Mouse (Mus musculus) heart, embryonic 10.5 days (tissue): ENCODE data around the gene Cyp26a1. TPM values are rescaled to one million over a fixed set of nuclear protein-coding genes. Genes with fewer than 3 reads are reported as not detected.

Source experiments
- DNase-seq: peaks from one replicate; pipeline ENCODE4 v3.0.0-alpha.2; 2017; ENCODE audit warnings: low spot score
- H3K27ac ChIP-seq: fragments of 300-500 bp; sonication (generic); 2 replicates; pipeline ENCODE4 v1.5.1; 2016; ENCODE audit warnings: mild to moderate bottlenecking
- H3K27me3 ChIP-seq: fragments of 300-500 bp; sonication (generic); 2 replicates; pipeline ENCODE4 v1.6.1; 2016; ENCODE audit warnings: mild to moderate bottlenecking; ENCODE audit not compliant: poor library complexity, insufficient read depth, severe bottlenecking
- H3K36me3 ChIP-seq: fragments of 300-500 bp; sonication (generic); 2 replicates; pipeline ENCODE4 v1.6.1; 2016; ENCODE audit warnings: mild to moderate bottlenecking, moderate library complexity
- H3K4me1 ChIP-seq: fragments of 300-500 bp; sonication (generic); 2 replicates; pipeline ENCODE4 v1.6.1; 2016; ENCODE audit warnings: mild to moderate bottlenecking
- H3K4me3 ChIP-seq: fragments of 300-500 bp; sonication (generic); 2 replicates; pipeline ENCODE4 v1.5.1; 2016; ENCODE audit warnings: mild to moderate bottlenecking, moderate library complexity
- H3K9me3 ChIP-seq: fragments of 300-500 bp; sonication (generic); 2 replicates; pipeline ENCODE4 v1.6.1; 2016; ENCODE audit warnings: mild to moderate bottlenecking, moderate library complexity
- WGBS: fragments of 180-500 bp; shearing (Covaris S2); methylation state at CpG from one replicate; pipeline ENCODE4 v1.1.7; 2016; 5-methylcytosine and 5-hydroxymethylcytosine counted together
- polyA plus RNA-seq: library from polyadenylated mRNA; unstranded; fragments of >200 nt; fragmentation: Nextera tagmentation; extraction: Ambion mirVana; gene quantifications from 2 replicates; pipeline ENCODE4 v1.2.1, GENCODE M21; 2016

The Cyp26a1 gene
- polyA plus RNA-seq: 2.2 and 3.4 TPM in 2 replicates

DNA sequence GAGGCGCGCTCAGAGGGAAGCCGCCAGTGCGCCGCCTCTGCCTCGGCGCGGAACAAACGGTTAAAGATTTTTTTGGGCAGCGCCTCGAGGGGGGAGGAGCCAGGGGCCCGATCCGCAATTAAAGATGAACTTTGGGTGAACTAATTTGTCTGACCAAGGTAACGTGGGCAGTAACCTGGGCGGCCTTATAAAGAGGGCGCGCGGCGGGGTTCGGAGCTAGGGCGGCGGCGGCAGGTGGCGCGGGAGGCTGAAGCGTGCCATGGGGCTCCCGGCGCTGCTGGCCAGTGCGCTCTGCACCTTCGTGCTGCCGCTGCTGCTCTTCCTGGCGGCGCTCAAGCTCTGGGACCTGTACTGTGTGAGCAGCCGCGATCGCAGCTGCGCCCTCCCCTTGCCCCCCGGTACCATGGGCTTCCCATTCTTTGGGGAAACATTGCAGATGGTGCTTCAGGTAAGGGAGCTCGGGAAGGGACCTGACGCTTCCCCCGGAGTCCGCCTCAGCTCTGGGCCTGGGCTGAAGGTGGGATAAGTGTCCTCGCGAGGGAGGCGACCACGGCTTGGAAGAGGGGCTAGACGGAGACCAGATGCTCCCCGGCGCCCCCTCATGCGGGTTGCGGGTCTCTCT lies at the start of gene Cyp26a1:
Gene Cyp26a1 (plus strand): TSS at position 148 of the 622 bp plus-strand sequence.
- Histone ChIP-seq H3K27ac (no peak within 1 kb of the TSS), H3K9me3 (no peaks in the 10 kb centered on the region), H3K36me3 (no peaks in the 10 kb centered on the region), H3K27me3 (peaks cover 100% of the 10 kb centered on the region), H3K4me1 (peaks cover 51% of the 10 kb centered on the region), H3K4me3 (peak within 1 kb of the TSS; percentile 57)
- no peak for DNase-seq
- under 1% methylated on average over 51 of the region's 51 CpGs for WGBS

DNA sequence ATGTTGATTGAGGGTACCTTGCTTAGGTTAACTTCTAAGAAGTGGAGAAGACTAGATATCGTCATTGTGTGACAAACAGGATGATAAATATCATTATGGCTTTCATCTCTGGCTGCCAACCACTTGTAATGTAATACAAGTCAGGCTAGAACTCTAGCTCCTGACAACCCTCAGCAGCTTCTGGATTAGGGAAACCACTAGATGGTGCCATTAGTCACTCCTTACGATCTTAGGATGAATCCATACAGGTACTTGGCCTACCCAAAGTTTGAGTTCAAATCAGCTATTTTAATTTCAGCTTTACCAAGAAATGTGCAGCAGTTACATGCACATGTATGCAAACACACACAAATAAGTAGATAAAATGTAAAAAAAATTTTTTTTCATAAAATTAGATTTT lies 49.6 kb upstream of the Cyp26a1 start:
- H3K4me3 ChIP-seq: no peak overlapping the region
- H3K27ac ChIP-seq: no peak overlapping the region
- no peaks in the 10 kb centered on the region for H3K9me3 ChIP-seq
- WGBS: 27% methylated on average over 2 of the region's 2 CpGs
- no peak for DNase-seq
- no peaks in the 10 kb centered on the region for H3K36me3 ChIP-seq
- H3K27me3 ChIP-seq: no peaks in the 10 kb centered on the region
- no peaks in the 10 kb centered on the region for H3K4me1 ChIP-seq

DNA sequence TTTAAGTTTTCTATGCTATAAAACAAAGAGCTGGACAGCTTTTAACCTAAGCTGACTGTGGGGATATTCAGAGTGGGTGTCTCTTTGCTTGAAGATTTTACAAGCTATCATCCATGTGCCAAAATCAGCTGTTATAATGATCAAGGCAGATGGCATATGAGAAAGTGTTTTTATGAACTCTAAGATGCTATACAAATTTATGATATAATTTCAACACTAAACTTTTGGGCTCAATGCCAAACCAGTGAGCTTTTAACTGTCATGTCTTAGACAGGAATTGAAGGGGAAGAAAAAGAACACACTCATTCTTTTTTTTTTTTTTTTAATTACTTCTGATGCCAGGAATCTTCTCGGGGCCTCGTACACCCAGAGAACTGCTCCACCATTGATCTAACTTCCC lies 47.1 kb upstream of the Cyp26a1 start:
- 70% methylated on average over 2 of the region's 2 CpGs for WGBS

DNA sequence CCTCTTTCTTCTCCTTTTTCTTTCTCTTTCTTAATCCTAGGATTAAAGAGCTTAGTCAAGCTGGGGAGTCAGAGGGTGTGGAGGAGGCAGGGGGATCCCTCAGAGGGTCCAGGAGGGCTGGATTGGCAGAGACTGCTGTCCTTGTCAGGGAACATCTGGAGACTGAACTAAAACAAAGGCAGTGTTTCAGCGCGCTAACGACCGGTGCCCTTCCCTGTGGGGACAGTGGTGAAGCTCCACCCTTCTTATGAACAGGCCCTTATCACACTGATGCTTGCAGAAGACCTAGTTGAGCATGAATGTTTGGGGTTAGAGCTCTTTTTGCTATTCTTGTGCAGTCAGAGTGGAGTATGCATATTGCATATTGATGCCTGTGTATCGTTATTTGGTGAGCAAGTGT lies 43.6 kb upstream of the Cyp26a1 start:
- H3K9me3 ChIP-seq: no peaks in the 10 kb centered on the region
- H3K4me1 ChIP-seq: peaks cover 11% of the 10 kb centered on the region
- H3K36me3 ChIP-seq: no peaks in the 10 kb centered on the region
- no peak for DNase-seq
- H3K4me3 ChIP-seq: no peak overlapping the region
- peaks cover 6% of the 10 kb centered on the region; the same call in 1 of the 2 replicates for H3K27me3 ChIP-seq
- no peak overlapping the region for H3K27ac ChIP-seq
- 43% methylated on average over 5 of the region's 5 CpGs for WGBS

More for the DNA sequence above, 47.1 kb upstream of the Cyp26a1 start:
- Histone ChIP-seq H3K4me1 (no peaks in the 10 kb centered on the region), H3K27ac (no peak overlapping the region), H3K9me3 (no peaks in the 10 kb centered on the region), H3K4me3 (no peak overlapping the region), H3K36me3 (no peaks in the 10 kb centered on the region), H3K27me3 (no peaks in the 10 kb centered on the region)
- DNase-seq: no peak

DNA sequence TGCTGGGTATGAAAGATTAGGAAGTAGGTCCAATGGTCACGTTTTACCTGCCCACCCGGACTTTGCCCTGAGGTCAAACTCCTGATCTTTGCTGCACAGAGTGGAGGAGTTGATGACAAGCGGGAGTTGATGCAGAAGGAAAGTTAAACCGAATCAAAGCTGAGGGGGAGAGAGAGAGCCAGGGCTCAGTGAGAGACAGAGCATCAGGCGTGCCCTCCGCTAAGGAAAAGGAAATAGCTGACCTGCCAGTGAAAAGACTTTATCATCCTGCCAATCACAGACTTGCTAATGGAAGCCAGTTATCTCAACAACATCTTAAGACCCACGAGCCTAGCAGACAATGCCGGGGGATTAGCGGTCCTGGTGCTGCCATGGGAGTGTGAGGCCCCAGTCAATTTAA lies 41.2 kb upstream of the Cyp26a1 start:
- H3K4me3 ChIP-seq: no peak overlapping the region
- H3K4me1 ChIP-seq: peaks cover 11% of the 10 kb centered on the region
- H3K9me3 ChIP-seq: no peaks in the 10 kb centered on the region
- no peak for DNase-seq
- peaks cover 6% of the 10 kb centered on the region; the same call in 1 of the 2 replicates for H3K27me3 ChIP-seq
- H3K36me3 ChIP-seq: no peaks in the 10 kb centered on the region
- no peak overlapping the region for H3K27ac ChIP-seq
- WGBS: 5% methylated on average over 9 of the region's 9 CpGs

DNA sequence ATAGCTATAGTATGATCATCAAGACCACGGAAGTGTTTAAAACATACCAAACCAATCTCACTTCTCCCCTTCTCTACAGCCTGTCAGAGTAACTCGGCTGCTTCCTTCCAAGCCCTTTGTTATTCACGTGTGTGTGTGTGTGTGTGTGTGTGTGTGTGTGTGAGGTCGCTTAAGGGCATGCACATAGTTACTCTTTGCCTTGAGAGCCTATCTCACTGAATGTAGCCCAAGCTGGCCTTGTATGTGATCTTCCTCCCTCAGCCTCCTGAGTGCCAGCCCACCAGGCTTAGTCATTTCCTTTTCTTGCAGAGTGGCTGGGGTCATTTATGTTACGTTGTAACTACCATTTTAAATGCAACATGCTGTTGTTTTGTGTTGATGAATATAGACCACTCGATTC lies 32.3 kb upstream of the Cyp26a1 start:
- no peaks in the 10 kb centered on the region for H3K9me3 ChIP-seq
- H3K4me1 ChIP-seq: no peaks in the 10 kb centered on the region
- H3K27ac ChIP-seq: no peak overlapping the region
- WGBS: 72% methylated on average over 6 of the region's 6 CpGs
- DNase-seq: peak; percentile 61
- no peak overlapping the region for H3K4me3 ChIP-seq
- H3K36me3 ChIP-seq: no peaks in the 10 kb centered on the region
- H3K27me3 ChIP-seq: no peaks in the 10 kb centered on the region

DNA sequence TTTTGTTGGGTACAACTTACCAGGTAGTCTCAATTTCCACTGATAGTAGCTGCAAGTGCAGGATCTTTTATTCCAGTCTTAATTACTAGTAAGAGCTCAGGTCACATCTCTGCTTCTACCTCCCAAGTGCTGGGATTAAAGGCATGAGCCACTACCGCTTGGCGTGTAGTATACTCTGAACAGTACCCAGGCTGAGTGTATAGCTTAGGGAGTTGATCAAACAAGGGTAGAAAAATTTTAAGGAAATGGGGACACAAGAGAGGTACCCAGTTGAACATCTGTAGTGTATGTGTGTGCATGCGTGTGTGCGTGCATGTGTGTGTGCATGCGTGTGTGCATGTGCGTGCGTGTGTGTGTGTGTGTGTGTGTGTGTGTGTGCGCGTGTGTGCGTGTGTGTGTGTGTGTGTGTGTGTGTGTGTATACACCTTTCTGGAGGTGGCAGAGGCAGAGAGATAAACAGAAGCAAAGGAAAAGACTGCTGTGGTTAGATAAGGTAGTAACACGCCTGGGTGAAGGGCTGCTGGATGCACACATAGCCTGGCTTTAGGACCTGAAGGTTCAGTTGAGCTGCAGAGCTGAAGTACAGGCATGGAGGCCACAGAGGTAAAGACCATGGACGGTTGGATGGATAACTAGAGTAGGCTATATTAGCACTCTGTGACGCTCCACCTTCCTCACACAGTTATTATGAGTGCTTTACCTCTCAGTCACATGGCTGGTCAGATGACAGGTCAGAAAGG lies 29.6 kb upstream of the Cyp26a1 start:
- DNase-seq: peak; percentile 79
- Histone ChIP-seq H3K27me3 (no peaks in the 10 kb centered on the region), H3K27ac (no peak overlapping the region), H3K4me1 (no peaks in the 10 kb centered on the region), H3K36me3 (no peaks in the 10 kb centered on the region), H3K4me3 (no peak overlapping the region), H3K9me3 (no peaks in the 10 kb centered on the region)
- 71% methylated on average over 13 of the region's 13 CpGs for WGBS

DNA sequence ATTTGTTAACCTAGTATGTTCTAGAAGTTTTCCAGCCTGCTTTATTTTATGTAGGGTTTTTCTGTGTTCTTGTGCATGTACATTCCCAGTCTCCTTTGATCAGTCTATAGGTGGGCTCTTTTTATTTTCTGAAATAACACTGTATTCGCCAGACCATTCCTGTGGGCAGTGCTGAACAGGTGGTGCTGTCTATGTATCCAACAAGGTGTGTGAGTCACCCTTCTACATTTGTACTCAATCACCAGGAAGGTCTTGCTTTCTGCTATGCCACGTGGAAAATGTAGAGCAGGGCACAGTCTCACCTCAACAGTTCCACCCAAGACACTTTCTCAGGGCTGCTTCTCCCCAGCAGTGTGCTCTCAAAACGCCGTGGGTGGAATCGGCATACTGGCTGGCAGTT lies 28.9 kb upstream of the Cyp26a1 start:
- WGBS: 90% methylated on average over 5 of the region's 5 CpGs
- no peak overlapping the region for H3K27ac ChIP-seq
- no peak for DNase-seq

DNA sequence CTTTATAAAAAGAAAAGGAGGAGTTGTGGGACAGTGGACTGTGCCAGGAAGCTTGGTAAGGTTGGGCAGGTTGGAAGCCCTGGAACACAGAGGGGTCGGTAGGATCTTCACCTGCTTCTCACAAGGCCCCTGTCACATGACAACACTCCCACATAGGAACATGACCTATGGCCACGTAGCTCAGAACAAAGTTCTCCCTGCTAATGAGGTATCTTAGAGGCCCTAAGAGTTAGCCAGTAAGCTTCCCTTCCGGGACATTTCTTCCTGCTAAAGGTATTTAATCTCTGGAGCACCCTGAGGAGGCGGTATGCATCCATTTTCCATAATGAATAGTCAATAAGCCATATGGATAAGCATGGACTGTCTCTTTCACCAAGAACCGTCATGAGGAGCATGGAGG lies 28.1 kb upstream of the Cyp26a1 start:
- Histone ChIP-seq H3K27ac (no peak overlapping the region), H3K27me3 (no peaks in the 10 kb centered on the region), H3K36me3 (no peaks in the 10 kb centered on the region), H3K4me3 (no peak overlapping the region), H3K4me1 (no peaks in the 10 kb centered on the region), H3K9me3 (no peaks in the 10 kb centered on the region)
- DNase-seq: no peak
- WGBS: 80% methylated on average over 5 of the region's 5 CpGs

More for the DNA sequence above, 28.9 kb upstream of the Cyp26a1 start:
- no peaks in the 10 kb centered on the region for H3K36me3 ChIP-seq
- no peaks in the 10 kb centered on the region for H3K27me3 ChIP-seq
- no peaks in the 10 kb centered on the region for H3K9me3 ChIP-seq
- H3K4me1 ChIP-seq: no peaks in the 10 kb centered on the region
- no peak overlapping the region for H3K4me3 ChIP-seq

DNA sequence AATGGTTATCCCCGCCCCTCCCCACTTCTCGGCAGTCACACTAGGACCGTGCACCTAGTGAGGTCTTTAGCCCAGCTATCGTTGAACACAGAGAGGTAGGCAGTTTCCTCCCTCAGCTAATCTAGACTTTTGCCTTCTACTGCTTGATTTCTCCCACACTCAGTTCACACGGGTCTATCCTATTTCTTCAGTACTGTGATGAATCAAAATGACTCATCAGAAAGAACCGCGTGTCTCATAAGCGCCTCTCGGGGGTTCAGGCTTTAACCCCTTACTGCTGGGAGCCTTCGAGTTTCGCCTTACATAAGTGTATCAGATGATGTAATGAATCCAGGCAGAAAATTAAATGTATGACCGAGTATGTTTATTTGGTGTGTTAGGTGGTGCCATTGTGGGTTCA lies 24.2 kb upstream of the Cyp26a1 start:
- Histone ChIP-seq H3K36me3 (no peaks in the 10 kb centered on the region), H3K9me3 (no peaks in the 10 kb centered on the region), H3K4me3 (no peak overlapping the region), H3K4me1 (no peaks in the 10 kb centered on the region), H3K27me3 (peaks cover 6% of the 10 kb centered on the region), H3K27ac (no peak overlapping the region)
- DNase-seq: no peak
- WGBS: 68% methylated on average over 12 of the region's 12 CpGs

DNA sequence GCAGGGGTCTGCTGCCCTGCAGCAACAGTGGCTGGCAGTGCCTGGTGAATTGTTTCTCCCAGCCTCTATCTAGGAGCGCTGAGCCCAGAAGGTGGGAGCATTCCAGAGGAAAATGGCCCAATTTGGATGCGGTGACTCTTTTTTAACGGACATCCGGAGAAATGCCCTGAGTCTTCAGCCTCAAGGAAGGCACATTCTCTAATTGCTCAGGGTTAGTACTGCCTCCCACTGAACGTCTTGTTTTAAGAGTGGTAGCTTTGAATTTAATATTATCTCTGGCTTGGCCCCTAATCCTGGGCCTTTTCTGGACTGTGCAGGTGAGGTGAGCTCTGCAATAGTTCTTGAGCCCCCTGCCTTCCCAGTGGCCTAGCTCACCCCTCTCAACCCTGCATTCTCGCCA lies 12.3 kb upstream of the Cyp26a1 start, which contains the start of gene Cyp26c1:
Gene Cyp26c1 (plus strand): TSS at position 301 of the 400 bp plus-strand sequence.
- Histone ChIP-seq H3K9me3 (no peaks in the 10 kb centered on the region), H3K36me3 (no peaks in the 10 kb centered on the region), H3K27ac (no peak within 1 kb of the TSS), H3K4me3 (0 out of 2 replicates have a peak within 1 kb of the TSS, but pooled peaks have one; percentile 36), H3K4me1 (peaks cover 27% of the 10 kb centered on the region), H3K27me3 (peaks cover 86% of the 10 kb centered on the region)
- no peak for DNase-seq
- WGBS: 6% methylated on average over 6 of the region's 6 CpGs

DNA sequence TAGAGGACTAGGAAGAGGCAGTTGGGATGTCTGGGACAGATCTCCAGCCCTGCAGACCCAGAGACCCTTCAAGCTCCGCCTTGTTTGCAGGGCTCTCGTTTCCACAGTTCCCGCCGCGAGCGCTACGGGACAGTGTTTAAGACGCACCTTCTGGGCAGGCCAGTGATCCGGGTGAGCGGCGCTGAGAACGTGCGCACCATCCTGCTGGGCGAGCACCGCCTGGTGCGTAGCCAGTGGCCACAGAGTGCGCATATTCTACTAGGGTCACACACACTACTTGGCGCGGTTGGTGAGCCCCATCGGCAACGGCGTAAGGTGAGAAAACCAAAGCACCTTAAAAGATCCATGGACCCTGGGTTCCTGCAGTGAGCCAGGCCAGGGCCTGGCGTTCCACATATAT lies 11.3 kb upstream of the Cyp26a1 start:
- Histone ChIP-seq H3K4me1 (peaks cover 32% of the 10 kb centered on the region), H3K36me3 (no peaks in the 10 kb centered on the region), H3K9me3 (no peaks in the 10 kb centered on the region), H3K27me3 (peaks cover 96% of the 10 kb centered on the region), H3K27ac (no peak overlapping the region), H3K4me3 (0 out of 2 replicates have a peak overlapping the region, but pooled peaks have one; percentile 36)
- DNase-seq: no peak
- whole genome bisulfite sequencing: 7% methylated on average over 23 of the region's 23 CpGs
